Mouse (Mus musculus): ENCODE results near the gene Dlg1. TPM values are rescaled to one million over a fixed set of nuclear protein-coding genes. Genes with fewer than 3 reads are reported as not detected.

Dlg1 gene
- total RNA-seq, 1 experiment: 70.3 TPM

DNA sequence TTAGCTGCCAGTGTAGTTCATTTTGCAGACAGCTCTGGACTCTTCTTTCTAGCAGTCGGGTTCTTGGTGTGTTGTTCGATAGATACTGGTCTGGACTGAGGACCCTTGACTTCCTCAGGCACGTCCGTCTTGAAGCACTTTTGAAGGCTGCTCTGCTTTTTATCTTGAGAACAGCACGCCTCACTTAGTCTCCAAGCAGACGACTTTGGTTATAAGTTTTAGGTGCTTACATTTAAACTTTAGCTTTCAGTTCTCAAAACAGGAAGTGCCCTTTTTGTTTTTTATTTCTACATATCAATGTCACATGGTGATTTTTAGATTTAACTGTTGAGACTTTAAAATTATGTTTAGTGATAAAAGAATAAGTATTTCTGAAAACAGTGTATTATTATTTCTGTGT, 33.1 kb downstream of the Dlg1 start:
- Histone ChIP-seq H3K27ac (ENCODE audit: insufficient read depth, low read depth, low read length, poor library complexity, severe bottlenecking) (no peak overlapping the region), H3K4me1 (ENCODE audit: control insufficient read depth in 2 of 2, insufficient read depth in 2 of 2, low read length in 2 of 2, poor library complexity in 1 of 2) (no peaks in the 10 kb centered on the region), H3K9me3 (ENCODE audit: control insufficient read depth, insufficient read depth, low read depth, low read length) (no peaks in the 10 kb centered on the region), H3K4me3 (ENCODE audit: insufficient read depth in 1 of 2, low read depth in 1 of 2, low read length in 2 of 2, poor library complexity in 1 of 2, severe bottlenecking in 1 of 2) (no peak overlapping the region), H3K9ac (ENCODE audit: insufficient read depth, low read depth, low read length, poor library complexity, severe bottlenecking) (no peak overlapping the region), H3K36me3 (ENCODE audit: control insufficient read depth, insufficient read depth, low read length, poor library complexity, severe bottlenecking) (no peaks in the 10 kb centered on the region)
- DNase-seq (ENCODE audit: low read depth, low spot score): no peak
- in situ Hi-C loops (cut with MboI; ENCODE audit: low sequenced_read_pairs in 2 of 2, unreplicated experiment in 2 of 2): no loop called here
- TF ChIP-seq ZC3H11A (IDR thresholded peaks at IDR 0.05; ENCODE audit: borderline replicate concordance, low read depth, low read length) (no peak), HCFC1 (IDR thresholded peaks at IDR 0.05; ENCODE audit: borderline replicate concordance, insufficient read depth, low read length) (no peak), ZNF384 (IDR thresholded peaks at IDR 0.05; ENCODE audit: low read depth, low read length) (no peak), MAFK (IDR thresholded peaks at IDR 0.05; ENCODE audit: insufficient read depth, low read depth, low read length) (no peak), CHD2 (IDR thresholded peaks at IDR 0.05; ENCODE audit: low read depth, low read length) (no peak)

DNA sequence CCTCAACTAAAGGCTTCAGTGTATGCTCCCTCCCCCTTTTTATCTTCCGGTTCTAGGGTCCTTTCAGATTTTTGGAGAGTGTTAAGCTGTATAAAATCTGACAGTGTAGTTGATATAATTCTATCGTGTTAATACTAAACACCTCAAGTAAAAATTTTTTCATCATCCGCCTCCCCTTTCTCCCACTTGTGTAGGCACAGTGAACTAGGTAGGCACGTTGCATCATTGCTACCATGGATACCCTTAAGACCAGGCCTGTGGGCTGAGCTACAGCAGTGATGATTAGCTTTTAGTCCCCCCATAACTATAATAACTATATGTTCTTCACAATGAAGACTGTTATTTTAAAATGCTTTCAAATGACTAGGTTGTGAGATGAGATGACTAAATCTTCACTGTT, 34.1 kb downstream of the Dlg1 start:
- no peak overlapping the region for H3K27ac ChIP-seq (ENCODE audit: insufficient read depth, low read depth, low read length, poor library complexity, severe bottlenecking)
- no peak for DNase-seq (ENCODE audit: low read depth, low spot score)
- H3K4me3 ChIP-seq (ENCODE audit: insufficient read depth in 1 of 2, low read depth in 1 of 2, low read length in 2 of 2, poor library complexity in 1 of 2, severe bottlenecking in 1 of 2): no peak overlapping the region
- H3K36me3 ChIP-seq (ENCODE audit: control insufficient read depth, insufficient read depth, low read length, poor library complexity, severe bottlenecking): no peaks in the 10 kb centered on the region
- H3K9ac ChIP-seq (ENCODE audit: insufficient read depth, low read depth, low read length, poor library complexity, severe bottlenecking): no peak overlapping the region
- H3K9me3 ChIP-seq (ENCODE audit: control insufficient read depth, insufficient read depth, low read depth, low read length): no peaks in the 10 kb centered on the region
- TF ChIP-seq CHD2 (IDR thresholded peaks at IDR 0.05; ENCODE audit: low read depth, low read length) (no peak), ZNF384 (IDR thresholded peaks at IDR 0.05; ENCODE audit: low read depth, low read length) (no peak), ZC3H11A (IDR thresholded peaks at IDR 0.05; ENCODE audit: borderline replicate concordance, low read depth, low read length) (no peak), HCFC1 (IDR thresholded peaks at IDR 0.05; ENCODE audit: borderline replicate concordance, insufficient read depth, low read length) (no peak), MAFK (IDR thresholded peaks at IDR 0.05; ENCODE audit: insufficient read depth, low read depth, low read length) (no peak)
- H3K4me1 ChIP-seq (ENCODE audit: control insufficient read depth in 2 of 2, insufficient read depth in 2 of 2, low read length in 2 of 2, poor library complexity in 1 of 2): no peaks in the 10 kb centered on the region
- in situ Hi-C loops (cut with MboI; ENCODE audit: low sequenced_read_pairs in 2 of 2, unreplicated experiment in 2 of 2): no loop called here

DNA sequence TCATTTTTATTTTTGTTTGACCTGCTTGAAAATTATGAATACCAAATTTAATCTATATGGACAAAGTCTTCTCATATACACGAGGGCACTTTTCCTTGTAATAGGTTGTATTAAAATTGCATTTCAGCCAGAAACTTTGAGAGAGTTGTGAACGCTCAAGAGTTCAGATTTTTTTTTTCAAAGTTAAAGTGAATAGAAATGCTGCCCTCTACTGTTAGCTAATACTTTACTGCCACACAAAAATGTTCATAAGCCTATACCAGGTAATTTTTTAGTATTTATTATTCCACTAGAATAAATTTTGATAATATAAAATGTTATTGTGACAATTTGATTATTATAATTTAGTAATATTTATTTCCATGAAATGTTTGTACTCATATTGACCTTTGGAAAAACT, 42.0 kb downstream of the Dlg1 start:
- no peak overlapping the region for H3K27ac ChIP-seq (ENCODE audit: insufficient read depth, low read depth, low read length, poor library complexity, severe bottlenecking)
- H3K4me3 ChIP-seq (ENCODE audit: insufficient read depth in 1 of 2, low read depth in 1 of 2, low read length in 2 of 2, poor library complexity in 1 of 2, severe bottlenecking in 1 of 2): no peak overlapping the region
- in situ Hi-C loops (cut with MboI; ENCODE audit: low sequenced_read_pairs in 2 of 2, unreplicated experiment in 2 of 2): no loop called here
- H3K4me1 ChIP-seq (ENCODE audit: control insufficient read depth in 2 of 2, insufficient read depth in 2 of 2, low read length in 2 of 2, poor library complexity in 1 of 2): peaks cover 0 to 1% of the 10 kb centered on the region in 2 experiments; a peak in 1 of 4 replicates
- no peaks in the 10 kb centered on the region for H3K36me3 ChIP-seq (ENCODE audit: control insufficient read depth, insufficient read depth, low read length, poor library complexity, severe bottlenecking)
- no peaks in the 10 kb centered on the region for H3K9me3 ChIP-seq (ENCODE audit: control insufficient read depth, insufficient read depth, low read depth, low read length)
- TF ChIP-seq ZNF384 (IDR thresholded peaks at IDR 0.05; ENCODE audit: low read depth, low read length) (peak; percentile 80), MAFK (IDR thresholded peaks at IDR 0.05; ENCODE audit: insufficient read depth, low read depth, low read length) (no peak)
- no peak overlapping the region for H3K9ac ChIP-seq (ENCODE audit: insufficient read depth, low read depth, low read length, poor library complexity, severe bottlenecking)
- DNase-seq (ENCODE audit: low read depth, low spot score): no peak

DNA sequence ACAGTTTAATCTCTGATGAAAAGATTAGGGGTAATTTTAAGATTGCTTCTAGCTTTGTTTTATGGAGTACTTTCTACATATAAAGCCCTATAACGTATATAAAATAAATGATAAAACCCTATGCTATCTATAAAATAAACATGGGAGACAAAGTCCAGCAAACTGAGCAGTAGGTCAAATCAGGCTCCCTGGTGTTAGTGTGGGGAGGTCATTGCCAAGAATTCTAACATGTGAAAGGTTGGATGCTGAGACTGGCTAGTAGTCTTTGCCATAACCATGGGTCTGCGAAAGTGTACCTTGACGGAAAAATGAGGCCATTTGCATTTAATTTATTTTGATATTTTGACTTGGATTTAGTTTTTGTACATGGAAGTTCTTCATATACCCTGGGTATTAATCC, 42.7 kb downstream of the Dlg1 start:
- Histone ChIP-seq H3K9me3 (ENCODE audit: control insufficient read depth, insufficient read depth, low read depth, low read length) (no peaks in the 10 kb centered on the region), H3K27ac (ENCODE audit: insufficient read depth, low read depth, low read length, poor library complexity, severe bottlenecking) (no peak overlapping the region), H3K4me3 (ENCODE audit: insufficient read depth in 1 of 2, low read depth in 1 of 2, low read length in 2 of 2, poor library complexity in 1 of 2, severe bottlenecking in 1 of 2) (no peak overlapping the region), H3K36me3 (ENCODE audit: control insufficient read depth, insufficient read depth, low read length, poor library complexity, severe bottlenecking) (no peaks in the 10 kb centered on the region), H3K9ac (ENCODE audit: insufficient read depth, low read depth, low read length, poor library complexity, severe bottlenecking) (no peak overlapping the region), H3K4me1 (ENCODE audit: control insufficient read depth in 2 of 2, insufficient read depth in 2 of 2, low read length in 2 of 2, poor library complexity in 1 of 2) (peaks cover 0 to 1% of the 10 kb centered on the region in 2 experiments; a peak in 1 of 4 replicates)
- in situ Hi-C loops (cut with MboI; ENCODE audit: low sequenced_read_pairs in 2 of 2, unreplicated experiment in 2 of 2): no loop called here
- no peak for DNase-seq (ENCODE audit: low read depth, low spot score)
- TF ChIP-seq HCFC1 (IDR thresholded peaks at IDR 0.05; ENCODE audit: borderline replicate concordance, insufficient read depth, low read length): no peak
- TF ChIP-seq ZNF384 (IDR thresholded peaks at IDR 0.05; ENCODE audit: low read depth, low read length): no peak
- TF ChIP-seq CHD2 (IDR thresholded peaks at IDR 0.05; ENCODE audit: low read depth, low read length): no peak
- no peak for TF ChIP-seq ZC3H11A (IDR thresholded peaks at IDR 0.05; ENCODE audit: borderline replicate concordance, low read depth, low read length)
- TF ChIP-seq MAFK (IDR thresholded peaks at IDR 0.05; ENCODE audit: insufficient read depth, low read depth, low read length): no peak

DNA sequence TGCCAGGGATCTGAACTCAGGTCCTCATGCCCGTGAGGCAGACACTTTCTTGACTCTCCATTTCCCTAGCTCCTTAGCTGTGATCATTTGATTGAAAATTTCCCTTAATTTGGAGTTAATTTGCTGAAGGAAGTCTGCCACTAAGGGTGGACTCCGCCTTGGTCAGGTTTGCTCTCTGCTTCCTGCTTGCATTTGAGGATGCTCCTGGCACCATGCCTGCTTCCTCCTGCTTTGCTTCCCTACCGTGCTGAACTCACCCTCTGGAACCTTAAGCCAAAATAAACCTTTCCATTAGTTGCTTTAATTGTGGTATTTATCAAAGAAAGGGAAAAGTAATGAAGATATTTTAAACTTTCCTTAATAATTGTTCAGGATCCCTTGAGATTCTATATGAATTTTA, 44.1 kb downstream of the Dlg1 start:
- Histone ChIP-seq H3K36me3 (ENCODE audit: control insufficient read depth, insufficient read depth, low read length, poor library complexity, severe bottlenecking) (no peaks in the 10 kb centered on the region), H3K9me3 (ENCODE audit: control insufficient read depth, insufficient read depth, low read depth, low read length) (no peaks in the 10 kb centered on the region), H3K27ac (ENCODE audit: insufficient read depth, low read depth, low read length, poor library complexity, severe bottlenecking) (no peak overlapping the region), H3K4me1 (ENCODE audit: control insufficient read depth in 2 of 2, insufficient read depth in 2 of 2, low read length in 2 of 2, poor library complexity in 1 of 2) (peaks cover 0 to 1% of the 10 kb centered on the region in 2 experiments; a peak in 1 of 4 replicates), H3K4me3 (ENCODE audit: insufficient read depth in 1 of 2, low read depth in 1 of 2, low read length in 2 of 2, poor library complexity in 1 of 2, severe bottlenecking in 1 of 2) (no peak overlapping the region), H3K9ac (ENCODE audit: insufficient read depth, low read depth, low read length, poor library complexity, severe bottlenecking) (no peak overlapping the region)
- in situ Hi-C loops (cut with MboI; ENCODE audit: low sequenced_read_pairs in 2 of 2, unreplicated experiment in 2 of 2): no loop called here
- DNase-seq (ENCODE audit: low read depth, low spot score): no peak
- no peak for TF ChIP-seq MAFK (IDR thresholded peaks at IDR 0.05; ENCODE audit: insufficient read depth, low read depth, low read length)
- TF ChIP-seq HCFC1 (IDR thresholded peaks at IDR 0.05; ENCODE audit: borderline replicate concordance, insufficient read depth, low read length): no peak
- TF ChIP-seq ZNF384 (IDR thresholded peaks at IDR 0.05; ENCODE audit: low read depth, low read length): no peak
- TF ChIP-seq ZC3H11A (IDR thresholded peaks at IDR 0.05; ENCODE audit: borderline replicate concordance, low read depth, low read length): no peak
- no peak for TF ChIP-seq CHD2 (IDR thresholded peaks at IDR 0.05; ENCODE audit: low read depth, low read length)

Measured in ES-E14 (cell line).